Mouse (Mus musculus) testis, adult 2 months (tissue): ENCODE data around the gene Myh14.

Experiments used
- CTCF ChIP-seq: fragments of 200-500 bp; IDR thresholded peaks from 2 replicates; pipeline ENCODE4 v1.5.1; 2012; ENCODE audit warnings: low read depth, mild to moderate bottlenecking, inconsistent platforms, low read length, moderate library complexity; ENCODE audit not compliant: control insufficient read depth, insufficient read depth, insufficient replicate concordance
- POLR2A ChIP-seq: fragments of 200-500 bp; IDR thresholded peaks from 2 replicates; pipeline ENCODE4 v1.6.1; 2012; ENCODE audit warnings: low read depth, mild to moderate bottlenecking, inconsistent platforms, low read length, moderate library complexity; ENCODE audit not compliant: control insufficient read depth

DNA sequence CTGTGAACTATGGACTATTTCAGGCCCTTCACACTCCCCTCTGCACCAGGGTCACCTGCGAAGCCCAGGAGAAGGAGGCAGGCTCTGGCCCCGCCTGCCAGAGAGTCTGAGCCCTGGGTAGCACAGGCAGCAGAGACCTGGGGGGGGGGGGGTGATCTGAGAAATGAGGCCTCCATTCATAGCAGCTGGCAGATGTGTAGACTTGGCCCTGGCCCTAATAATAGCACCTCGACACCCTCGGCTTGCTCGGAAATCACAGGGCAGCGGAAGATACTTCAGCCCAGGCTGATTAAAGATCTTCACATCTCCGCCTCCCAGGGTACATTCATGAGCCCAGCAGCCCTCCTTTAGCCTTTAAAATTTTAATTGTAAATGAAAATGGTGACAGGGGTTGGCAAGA lies 58.5 kb downstream of the Myh14 start:
- TF ChIP-seq CTCF (no peak), POLR2A (no peak)
